Mouse (Mus musculus) embryo, embryonic 11 days (tissue): ENCODE measurements at regions not wholly inside any gene's neighbourhood (a gene's known extent, or its start where the extent isn't known, plus 50 kb on each side); places are given as distances from the start of the nearest gene placed in this dataset.

ENCODE experiments used
- DNase-seq: peaks from one replicate; pipeline ENCODE4 v3.0.0-alpha.2; 2015

DNA sequence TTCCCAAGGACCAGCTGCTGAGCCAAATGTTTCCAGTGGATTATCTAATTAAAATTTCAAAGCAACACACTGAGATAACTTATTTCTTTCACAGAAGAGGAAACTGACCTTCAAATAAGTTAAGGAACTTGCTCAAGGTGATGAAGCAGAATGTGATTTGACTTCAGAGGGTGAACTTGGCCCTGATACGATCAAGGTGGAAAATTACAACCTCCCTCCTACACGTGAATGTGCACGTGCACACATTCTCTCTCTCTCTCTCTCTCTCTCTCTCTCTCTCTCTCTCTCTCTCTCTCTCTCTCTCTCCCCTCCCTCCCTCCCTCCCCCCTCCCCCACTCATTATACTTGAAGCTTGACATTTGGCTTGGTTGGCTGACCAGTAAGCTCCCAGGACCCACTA, 131.8 kb upstream of the Cxcr4 start:
- DNase-seq: no peak

DNA sequence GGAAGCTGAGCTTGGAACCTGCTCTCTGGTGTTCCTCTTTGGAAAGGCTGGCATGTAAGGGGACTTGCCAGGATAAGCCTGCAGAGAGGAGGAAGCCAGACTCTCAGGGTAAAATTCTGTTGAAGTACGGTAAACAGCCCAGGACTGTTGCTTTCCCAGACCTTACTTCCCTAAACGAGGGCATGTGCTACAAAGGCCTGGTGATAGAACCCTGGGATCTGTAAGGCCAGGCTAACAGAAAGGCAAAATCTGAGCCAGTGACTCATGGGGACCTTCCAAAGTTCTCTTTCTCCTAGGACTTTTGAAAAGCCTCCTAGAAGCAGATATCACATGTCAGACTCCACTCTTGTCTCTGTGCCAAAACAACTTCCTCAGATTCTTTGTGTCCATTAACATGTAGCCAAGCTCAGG, 130.0 kb upstream of the Cxcr4 start:
- DNase-seq: no peak

DNA sequence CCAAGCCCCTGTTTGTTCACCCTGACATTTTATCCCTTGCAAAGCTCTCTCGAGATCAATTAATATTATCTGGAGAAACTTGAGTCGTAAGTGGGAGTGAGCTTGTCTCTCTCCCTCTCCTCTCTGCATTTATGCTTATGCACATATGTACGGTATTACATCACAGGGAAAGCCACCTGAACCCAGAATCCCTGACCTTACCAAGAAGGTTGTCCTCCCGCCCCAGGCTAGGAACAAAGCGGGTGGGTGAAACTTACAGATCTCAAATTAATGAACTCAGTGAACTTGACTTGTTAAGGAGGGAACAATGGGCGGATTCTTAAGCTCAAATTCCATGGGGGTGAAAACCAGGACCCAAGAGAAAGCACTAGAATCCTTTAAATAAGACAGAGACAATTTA, 122.8 kb upstream of the Cxcr4 start:
- DNase-seq: peak; percentile 27

- no peak for DNase-seq
Observed at GRCm38 (mm10) chr1:128712876-128713275, 120.8 kb upstream of the Cxcr4 start.

DNA sequence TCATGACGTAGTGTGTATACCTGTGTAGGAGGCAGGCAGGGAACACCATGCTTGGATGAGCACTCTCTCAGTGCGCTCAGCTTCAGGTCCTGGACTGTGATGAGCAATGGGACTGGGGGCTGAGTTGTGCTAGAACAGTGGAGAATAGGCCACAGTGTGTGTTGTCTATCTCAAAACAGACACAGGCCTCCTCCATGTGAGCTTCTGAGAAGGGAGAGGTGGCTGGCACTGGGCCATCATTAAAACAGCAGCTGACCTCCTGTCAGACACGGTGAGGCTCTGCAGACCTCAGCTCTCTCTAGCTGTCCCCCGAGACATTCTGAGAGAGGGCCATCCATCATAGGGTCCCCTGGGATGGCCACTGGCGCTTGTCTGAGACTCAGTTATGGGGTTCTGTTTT, 119.0 kb upstream of the Cxcr4 start:
- DNase-seq: no peak

DNA sequence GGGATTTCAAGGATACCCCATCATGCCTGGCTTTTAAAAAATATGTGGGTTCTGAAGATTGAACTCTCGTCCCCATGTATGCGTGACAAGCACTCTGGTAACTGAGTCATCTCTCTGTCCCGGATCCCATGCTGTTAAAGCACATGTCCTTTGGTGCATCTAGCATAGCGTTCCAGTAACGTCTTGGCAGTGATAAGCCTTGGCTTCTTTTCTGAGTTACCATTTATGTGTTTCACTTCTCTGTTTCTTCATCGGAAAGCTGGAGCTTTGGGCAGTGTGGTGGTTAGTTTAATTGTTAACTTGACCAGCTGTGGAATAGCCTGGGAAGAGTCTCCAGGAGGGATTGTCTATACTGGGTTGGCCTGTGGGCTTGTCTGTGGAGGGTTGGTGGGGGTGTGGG, 115.7 kb upstream of the Cxcr4 start:
- DNase-seq: no peak

DNA sequence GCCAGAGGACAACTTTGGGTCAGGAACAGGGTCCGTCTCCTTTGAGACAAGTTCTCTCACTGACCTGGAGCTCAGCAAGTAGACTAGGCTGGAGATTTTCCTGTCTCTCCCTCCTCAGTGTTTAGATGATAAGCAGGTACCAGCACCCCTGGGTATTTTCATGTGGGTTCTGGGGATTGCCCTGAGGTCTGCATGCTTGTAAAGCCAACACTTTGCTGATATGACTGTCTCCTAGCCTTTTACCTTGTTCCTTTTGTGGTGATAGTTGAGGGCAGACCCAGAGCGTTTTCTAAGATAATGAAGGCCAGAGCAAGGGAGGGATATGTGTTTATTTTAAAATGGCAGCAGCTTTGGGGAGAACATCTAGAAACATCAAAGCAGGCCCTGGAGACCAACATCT, 114.1 kb upstream of the Cxcr4 start:
- DNase-seq: no peak

DNA sequence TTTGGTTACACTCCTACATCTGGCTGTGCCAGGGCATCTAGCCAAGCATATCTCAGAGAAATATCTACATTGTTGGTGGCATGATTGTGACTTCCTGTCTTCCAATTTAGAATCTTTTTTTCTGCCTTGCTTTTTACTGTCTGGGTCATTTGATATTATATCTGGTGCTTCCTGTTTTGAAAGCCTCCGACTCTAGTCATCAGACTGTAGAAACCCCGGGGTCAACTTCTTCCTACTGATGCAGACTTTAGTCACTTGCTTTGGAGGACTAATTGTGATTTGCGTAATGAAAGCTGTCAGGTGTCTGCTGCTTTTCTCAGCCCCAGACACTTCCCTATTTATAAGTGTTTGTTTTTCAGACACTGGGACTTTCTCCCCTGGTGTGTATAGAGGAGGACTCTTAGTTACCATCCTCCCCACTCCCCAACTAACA, 113.0 kb upstream of the Cxcr4 start:
- DNase-seq: no peak

GRCm38 (mm10) chr1:128701326-128701725, 109.2 kb upstream of the Cxcr4 start:
- no peak for DNase-seq

- no peak for DNase-seq
Observed at GRCm38 (mm10) chr1:128697962-128698361, 105.9 kb upstream of the Cxcr4 start.

DNA sequence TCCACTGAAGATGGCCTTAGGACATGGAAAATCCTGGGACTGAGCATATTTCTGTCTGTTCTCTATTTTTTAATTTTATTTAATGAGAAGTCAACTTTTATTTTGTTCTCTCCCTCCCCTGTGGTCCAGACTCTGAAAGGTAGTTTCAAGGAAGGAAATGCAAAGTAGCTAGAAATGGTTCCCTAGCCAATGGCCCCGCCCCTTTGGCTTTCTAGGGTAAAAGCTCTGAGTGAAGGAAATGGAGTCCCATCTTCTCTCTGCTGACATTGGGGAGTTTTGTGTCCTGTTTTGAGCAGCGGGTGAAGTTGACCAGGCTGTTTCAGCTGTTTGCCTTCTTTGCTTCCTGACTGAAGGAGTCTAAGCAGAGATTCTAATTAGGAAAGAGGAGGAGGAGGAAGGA, 103.8 kb upstream of the Cxcr4 start:
- no peak for DNase-seq

DNA sequence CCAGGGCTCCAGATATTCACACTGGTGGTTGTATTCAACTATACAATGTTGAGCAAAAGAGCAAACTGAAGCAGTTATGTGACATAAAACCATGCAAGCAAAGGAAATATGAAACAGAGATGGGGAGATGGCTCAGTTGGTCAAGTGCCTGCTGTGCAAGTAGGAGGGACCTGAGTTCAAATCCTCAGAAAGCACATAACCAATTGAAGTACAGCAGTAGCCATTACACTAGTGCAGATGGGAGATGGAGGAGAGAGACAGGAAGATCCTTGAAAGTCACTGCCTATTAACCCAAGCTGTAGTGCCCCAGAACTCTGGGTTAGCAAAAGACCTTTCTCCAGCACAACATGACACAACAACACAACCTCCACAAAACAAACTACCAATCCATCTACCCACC, 100.7 kb upstream of the Cxcr4 start:
- DNase-seq: no peak

DNA sequence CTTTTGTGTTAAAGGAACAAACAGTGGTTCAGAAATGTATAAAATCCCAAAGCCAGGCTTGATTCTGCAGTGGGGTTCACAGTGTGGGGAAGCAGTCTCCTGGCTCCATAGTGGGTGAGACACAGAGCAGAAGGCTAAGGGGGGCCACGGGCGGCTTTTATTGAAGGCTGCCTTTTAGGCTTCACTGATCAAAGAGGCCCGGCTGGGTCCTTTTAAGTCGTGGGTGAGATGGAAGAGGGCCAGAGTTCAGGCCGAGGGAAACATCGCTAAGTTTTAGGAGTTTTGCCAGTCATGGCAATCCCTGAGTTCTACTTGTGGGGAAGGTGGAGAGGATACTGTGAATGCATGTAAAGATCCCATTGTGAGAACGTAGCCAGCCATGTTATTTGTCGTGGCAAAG, 100.2 kb upstream of the Cxcr4 start:
- peak; percentile 46 for DNase-seq

GRCm38 (mm10) chr1:128687236-128687927, 95.3 kb upstream of the Cxcr4 start:
- peak; percentile 80 for DNase-seq

DNA sequence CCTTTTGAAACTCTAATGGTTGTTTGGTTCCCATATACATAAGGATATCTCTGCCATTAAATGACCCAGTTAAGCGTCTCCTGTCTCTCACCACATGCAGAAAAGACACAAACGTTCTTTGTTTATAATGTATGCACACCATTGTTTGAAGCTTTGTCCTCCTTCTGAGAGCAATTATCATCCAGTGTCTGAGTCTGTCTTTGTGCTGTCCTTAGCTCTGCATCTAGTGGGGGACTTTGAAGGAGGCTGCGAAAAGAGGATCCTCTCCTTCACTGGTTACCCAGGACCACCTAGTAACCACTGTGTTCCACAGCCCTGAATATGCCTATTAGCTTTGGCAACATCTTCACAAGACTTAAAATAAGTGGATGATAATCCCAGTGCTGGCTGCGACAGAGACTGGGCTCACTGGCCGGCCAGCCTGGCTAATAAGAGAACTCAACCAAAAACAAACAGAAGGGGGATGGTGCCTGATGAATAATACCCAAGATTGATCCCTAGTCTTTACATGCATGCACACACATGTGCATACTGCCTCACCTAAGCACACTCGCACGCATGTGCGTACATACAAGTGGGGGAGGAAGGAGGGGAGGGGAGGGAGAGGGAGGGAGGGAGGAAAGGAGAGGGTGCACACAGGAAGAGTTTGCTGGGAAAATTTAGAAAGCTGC, 93.5 kb upstream of the Cxcr4 start:
- peak; percentile 22 for DNase-seq

- no peak for DNase-seq
Observed at GRCm38 (mm10) chr1:128682942-128683341, 90.8 kb upstream of the Cxcr4 start.

DNA sequence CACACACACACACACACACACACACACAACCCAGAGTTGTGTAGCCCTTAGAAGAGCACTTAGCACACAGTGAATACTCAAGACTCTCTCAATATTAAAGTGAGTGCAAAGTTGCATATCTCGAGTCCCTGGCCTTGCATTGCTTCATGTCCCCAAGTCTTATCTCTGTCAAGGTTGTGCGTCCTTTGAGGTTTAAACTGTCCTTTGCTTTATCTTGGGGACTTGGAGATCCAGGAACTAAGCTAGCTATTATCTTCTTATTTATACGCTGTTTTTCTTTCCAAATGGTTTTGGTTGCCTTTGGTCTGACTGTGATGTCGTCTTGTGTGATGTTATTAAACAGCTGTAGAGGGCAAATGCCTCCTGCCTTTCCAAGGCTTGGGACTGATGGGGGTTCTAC, 89.2 kb upstream of the Cxcr4 start:
- no peak for DNase-seq

- DNase-seq: peak; percentile 22
Observed at GRCm38 (mm10) chr1:128680538-128680937, 88.4 kb upstream of the Cxcr4 start.

DNA sequence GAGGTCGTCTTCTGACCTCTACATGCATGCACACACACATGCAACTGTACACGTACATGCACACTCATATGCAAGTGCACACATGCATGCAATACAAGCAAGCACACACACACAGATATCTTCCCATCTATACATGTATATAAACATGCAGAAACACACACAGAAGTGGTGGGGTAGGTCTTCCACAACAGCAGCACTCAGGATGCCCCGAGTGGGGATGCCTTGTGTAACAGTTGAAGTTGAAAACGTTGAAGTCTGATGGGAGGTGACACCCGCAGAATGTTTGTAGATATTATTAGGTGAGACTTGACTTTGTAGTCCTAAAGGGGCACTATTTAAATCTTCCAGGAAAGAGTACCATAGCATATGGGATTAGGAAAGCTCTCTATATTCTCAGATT, 87.9 kb upstream of the Cxcr4 start:
- DNase-seq: no peak

GRCm38 (mm10) chr1:128679005-128679980, 87.2 kb upstream of the Cxcr4 start:
- DNase-seq: peak; percentile 29

DNA sequence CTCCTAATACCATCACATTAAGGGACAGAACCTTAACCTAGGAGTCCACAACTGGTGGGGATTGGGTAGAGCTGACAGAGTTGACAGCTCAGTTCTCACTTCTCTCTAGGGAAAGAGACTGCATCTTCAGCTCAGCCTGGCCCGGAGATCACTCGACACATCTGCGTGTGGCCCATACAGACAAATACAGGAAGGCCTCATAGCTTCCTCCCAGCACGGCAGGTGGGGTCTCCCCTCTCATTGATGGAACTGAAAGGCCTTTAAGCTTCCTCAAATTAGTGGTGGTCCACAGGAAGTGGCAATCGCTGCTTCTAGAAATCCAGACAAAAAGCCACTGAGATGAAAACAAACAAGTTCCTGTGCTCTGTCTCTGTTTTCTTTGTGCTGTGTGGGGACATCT, 83.4 kb upstream of the Cxcr4 start:
- no peak for DNase-seq

- DNase-seq: no peak
Observed at GRCm38 (mm10) chr1:128672306-128672705, 80.2 kb upstream of the Cxcr4 start.

DNA sequence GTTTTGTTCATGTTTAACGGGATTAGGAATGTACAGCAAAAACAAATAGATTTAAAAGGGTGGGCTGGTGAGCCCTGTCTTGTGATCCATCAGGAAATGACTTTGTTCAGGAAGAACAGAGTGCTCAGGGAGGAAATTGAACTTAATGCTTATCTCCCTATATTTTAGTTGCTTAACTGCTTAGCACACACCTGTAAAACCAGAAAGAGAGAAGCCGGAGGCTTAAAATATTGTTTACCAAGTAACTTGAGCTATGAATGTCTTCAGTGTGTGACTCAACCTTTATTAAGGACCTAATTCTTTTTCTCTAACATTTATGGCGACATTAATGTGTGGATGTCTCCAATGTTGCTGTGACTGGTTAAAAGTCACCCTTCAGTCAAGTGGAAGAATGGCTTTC, 79.4 kb upstream of the Cxcr4 start:
- no peak for DNase-seq

DNA sequence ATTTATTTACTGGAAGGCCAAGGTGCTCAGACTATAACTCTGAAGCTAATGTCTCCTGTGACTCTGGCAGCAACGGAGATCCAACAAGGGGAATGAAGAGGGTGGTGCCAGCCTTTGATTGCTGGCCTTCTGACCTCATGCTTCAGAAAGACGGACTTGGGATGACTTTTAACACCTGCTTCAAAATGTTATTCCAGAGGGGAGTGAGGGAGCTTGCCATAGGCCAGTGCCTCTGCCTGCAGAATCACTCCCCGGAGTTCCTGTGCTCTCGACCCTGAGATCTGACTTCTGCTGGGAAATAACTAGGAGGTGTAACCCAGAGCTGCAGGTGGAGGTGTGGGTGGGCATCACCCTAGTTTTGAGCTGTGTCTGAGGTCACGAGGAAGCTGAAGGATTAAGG, 78.9 kb upstream of the Cxcr4 start:
- no peak for DNase-seq
